Mouse (Mus musculus) B cell, adult 2 months (primary cell): ENCODE data around the gene Sco1.
A peak's percentile ranks its signal among the peaks of the same experiment; 100 is the strongest.

Experiments used
- DNase-seq, 2 experiments: peaks; one replicate each; pipeline ENCODE4 v3.0.0; 2022

The Sco1 gene

GRCm38 (mm10) chr11:67044959-67045358 is 7.5 kb upstream of the Sco1 start:
- no peak for DNase-seq

GRCm38 (mm10) chr11:67047199-67047598 is 5.3 kb upstream of the Sco1 start:
- no peak for DNase-seq

- DNase-seq = no peak
Observed at GRCm38 (mm10) chr11:67048496-67048895, 4.0 kb upstream of the Sco1 start.

- no peak for DNase-seq
Observed at GRCm38 (mm10) chr11:67049256-67049655, 3.2 kb upstream of the Sco1 start.

- DNase-seq = peak in 1 of 2 experiments; percentile 2
Observed at GRCm38 (mm10) chr11:67051676-67052320, 672 bp upstream of the Sco1 start.

GRCm38 (mm10) chr11:67054754-67055365 is 2.4 kb downstream of the Sco1 start:
- no peak for DNase-seq

GRCm38 (mm10) chr11:67061311-67061710 is 8.8 kb downstream of the Sco1 start:
- no peak for DNase-seq

GRCm38 (mm10) chr11:67062726-67063125 is 10.3 kb downstream of the Sco1 start:
- no peak for DNase-seq

- no peak for DNase-seq
Observed at GRCm38 (mm10) chr11:67067741-67068140, 15.3 kb downstream of the Sco1 start.

GRCm38 (mm10) chr11:67072615-67073130 is 20.2 kb downstream of the Sco1 start:
- no peak for DNase-seq

GRCm38 (mm10) chr11:67075036-67075435 is 22.6 kb downstream of the Sco1 start:
- no peak for DNase-seq

GRCm38 (mm10) chr11:67076781-67077180 is 24.3 kb downstream of the Sco1 start:
- no peak for DNase-seq

GRCm38 (mm10) chr11:67077435-67077834 is 25.0 kb downstream of the Sco1 start:
- no peak for DNase-seq

- DNase-seq = no peak
Observed at GRCm38 (mm10) chr11:67078000-67078399, 25.5 kb downstream of the Sco1 start, which contains the start of gene Myh3. Gene Myh3, plus strand, starts transcription at chr11:67078300.

GRCm38 (mm10) chr11:67078888-67079287 is 26.4 kb downstream of the Sco1 start:
- no peak for DNase-seq

- DNase-seq = no peak
Observed at GRCm38 (mm10) chr11:67079740-67080139, 27.3 kb downstream of the Sco1 start.

GRCm38 (mm10) chr11:67080168-67080567 is 27.7 kb downstream of the Sco1 start:
- peak; percentile 63 to 66 for DNase-seq

GRCm38 (mm10) chr11:67081125-67081649 is 28.7 kb downstream of the Sco1 start:
- DNase-seq = peak in 1 of 2 experiments; percentile 4

GRCm38 (mm10) chr11:67082188-67082587 is 29.7 kb downstream of the Sco1 start:
- no peak for DNase-seq

- DNase-seq = no peak
Observed at GRCm38 (mm10) chr11:67082793-67083192, 30.3 kb downstream of the Sco1 start.

- no peak for DNase-seq
Observed at GRCm38 (mm10) chr11:67083239-67083638, 30.8 kb downstream of the Sco1 start.

- DNase-seq = no peak
Observed at GRCm38 (mm10) chr11:67083712-67084340, 31.4 kb downstream of the Sco1 start.

GRCm38 (mm10) chr11:67085489-67085888 is 33.0 kb downstream of the Sco1 start:
- DNase-seq = peak; percentile 78 to 79
